Mouse (Mus musculus) forebrain, embryonic 10.5 days (tissue): ENCODE results near the gene Ptch2. TPM values are rescaled to one million over a fixed set of nuclear protein-coding genes. Genes with fewer than 3 reads are reported as not detected.
A peak's percentile ranks its signal among the peaks of the same experiment; 100 is the strongest.

Experiments
- DNase-seq: peaks from one replicate; pipeline ENCODE4 v3.0.0-alpha.2; 2017; ENCODE audit warnings: low spot score; ENCODE audit errors: extremely low spot score
- H3K27ac ChIP-seq: fragments of 300-500 bp; sonication (generic); 2 replicates; pipeline ENCODE4 v1.5.1; 2016; ENCODE audit warnings: mild to moderate bottlenecking
- H3K27me3 ChIP-seq: fragments of 300-500 bp; sonication (generic); 2 replicates; pipeline ENCODE4 v1.6.1; 2016; ENCODE audit warnings: mild to moderate bottlenecking; ENCODE audit not compliant: poor library complexity, severe bottlenecking
- H3K36me3 ChIP-seq: fragments of 300-500 bp; sonication (generic); replicated peaks from 2 replicates; pipeline ENCODE4 v1.6.1; 2016; ENCODE audit warnings: mild to moderate bottlenecking, moderate library complexity
- H3K4me1 ChIP-seq: fragments of 300-500 bp; sonication (generic); 2 replicates; pipeline ENCODE4 v1.6.1; 2016
- H3K4me3 ChIP-seq: fragments of 300-500 bp; sonication (generic); 2 replicates; pipeline ENCODE4 v1.5.1; 2016; ENCODE audit warnings: mild to moderate bottlenecking, moderate library complexity
- H3K9me3 ChIP-seq: fragments of 300-500 bp; sonication (generic); 2 replicates; pipeline ENCODE4 v1.6.1; 2016; ENCODE audit warnings: mild to moderate bottlenecking, moderate library complexity
- WGBS: fragments of 180-500 bp; shearing (Covaris S2); methylation state at CpG from one replicate; pipeline ENCODE4 v1.1.7; 2016; 5-methylcytosine and 5-hydroxymethylcytosine counted together
- polyA plus RNA-seq: library from polyadenylated mRNA; unstranded; fragments of >200 nt; fragmentation: Nextera tagmentation; extraction: Ambion mirVana; gene quantifications from 2 replicates; pipeline ENCODE4 v1.2.1, GENCODE M21; 2016

The Ptch2 gene
- 7.3 TPM in 2 replicates for polyA plus RNA-seq

GRCm38 (mm10) chr4:117095551-117096452 lies at the start of gene Ptch2:
Ptch2 (plus strand) TSS chr4:117096075.
- Histone ChIP-seq H3K27me3 (peaks cover 49% of the 10 kb centered on the region), H3K27ac (peak within 1 kb of the TSS; percentile 88), H3K4me1 (peaks cover 43% of the 10 kb centered on the region), H3K9me3 (no peaks in the 10 kb centered on the region), H3K36me3 (peaks cover 5% of the 10 kb centered on the region; the same call in 1 of the 2 replicates), H3K4me3 (peak within 1 kb of the TSS; percentile 71)
- DNase-seq: peak; percentile 88
- under 1% methylated on average over 50 of the region's 50 CpGs for WGBS

- H3K9me3 ChIP-seq: no peaks in the 10 kb centered on the region
- H3K4me3 ChIP-seq: no peak overlapping the region
- H3K27me3 ChIP-seq: no peaks in the 10 kb centered on the region
- no peak overlapping the region for H3K27ac ChIP-seq
- H3K4me1 ChIP-seq: no peaks in the 10 kb centered on the region
- 91% methylated on average over 3 of the region's 3 CpGs for WGBS
- peaks cover 67% of the 10 kb centered on the region for H3K36me3 ChIP-seq
- DNase-seq: no peak
Measured at GRCm38 (mm10) chr4:117048836-117049235, 47.0 kb upstream of the Ptch2 start.

GRCm38 (mm10) chr4:117049485-117049884 lies 46.4 kb upstream of the Ptch2 start:
- no peak overlapping the region for H3K27ac ChIP-seq
- no peaks in the 10 kb centered on the region for H3K9me3 ChIP-seq
- peaks cover 73% of the 10 kb centered on the region for H3K36me3 ChIP-seq
- no peak for DNase-seq
- 92% methylated on average over 1 of the region's 1 CpGs for WGBS
- H3K27me3 ChIP-seq: no peaks in the 10 kb centered on the region
- H3K4me1 ChIP-seq: no peaks in the 10 kb centered on the region
- no peak overlapping the region for H3K4me3 ChIP-seq

- Histone ChIP-seq H3K27me3 (no peaks in the 10 kb centered on the region), H3K9me3 (no peaks in the 10 kb centered on the region), H3K27ac (no peak overlapping the region), H3K36me3 (peaks cover 55% of the 10 kb centered on the region), H3K4me3 (no peak overlapping the region), H3K4me1 (peaks cover 5% of the 10 kb centered on the region; the same call in 1 of the 2 replicates)
- 90% methylated on average over 4 of the region's 4 CpGs for WGBS
- no peak for DNase-seq
Measured at GRCm38 (mm10) chr4:117052626-117053025, 43.2 kb upstream of the Ptch2 start.

GRCm38 (mm10) chr4:117053956-117054355 lies 41.9 kb upstream of the Ptch2 start:
- no peak for DNase-seq
- peaks cover 5% of the 10 kb centered on the region; the same call in 1 of the 2 replicates for H3K4me1 ChIP-seq
- no peaks in the 10 kb centered on the region for H3K27me3 ChIP-seq
- H3K9me3 ChIP-seq: no peaks in the 10 kb centered on the region
- H3K27ac ChIP-seq: no peak overlapping the region
- no peak overlapping the region for H3K4me3 ChIP-seq
- 93% methylated on average over 4 of the region's 4 CpGs for WGBS
- H3K36me3 ChIP-seq: peaks cover 51% of the 10 kb centered on the region

GRCm38 (mm10) chr4:117056102-117056501 lies 39.8 kb upstream of the Ptch2 start:
- Histone ChIP-seq H3K9me3 (no peaks in the 10 kb centered on the region), H3K4me1 (peaks cover 5% of the 10 kb centered on the region; the same call in 1 of the 2 replicates), H3K27ac (0 out of 2 replicates have a peak overlapping the region, but pooled peaks have one; percentile 41), H3K36me3 (peaks cover 59% of the 10 kb centered on the region), H3K27me3 (peaks cover 19% of the 10 kb centered on the region), H3K4me3 (no peak overlapping the region)
- DNase-seq: no peak

- peaks cover 5% of the 10 kb centered on the region; the same call in 1 of the 2 replicates for H3K4me1 ChIP-seq
- H3K27ac ChIP-seq: 0 out of 2 replicates have a peak overlapping the region, but pooled peaks have one; percentile 41
- H3K9me3 ChIP-seq: no peaks in the 10 kb centered on the region
- H3K27me3 ChIP-seq: peaks cover 23% of the 10 kb centered on the region
- no peak overlapping the region for H3K4me3 ChIP-seq
- H3K36me3 ChIP-seq: peaks cover 61% of the 10 kb centered on the region
- DNase-seq: no peak
- WGBS: 90% methylated on average over 2 of the region's 2 CpGs
Measured at GRCm38 (mm10) chr4:117056514-117056913, 39.4 kb upstream of the Ptch2 start.

- peaks cover 53% of the 10 kb centered on the region for H3K36me3 ChIP-seq
- 89% methylated on average over 4 of the region's 4 CpGs for WGBS
- H3K27ac ChIP-seq: no peak overlapping the region
- peaks cover 19% of the 10 kb centered on the region for H3K4me1 ChIP-seq
- DNase-seq: no peak
- no peaks in the 10 kb centered on the region for H3K9me3 ChIP-seq
- H3K4me3 ChIP-seq: no peak overlapping the region
- peaks cover 32% of the 10 kb centered on the region for H3K27me3 ChIP-seq
Measured at GRCm38 (mm10) chr4:117058512-117058911, 37.4 kb upstream of the Ptch2 start.

GRCm38 (mm10) chr4:117062700-117063390 lies 33.0 kb upstream of the Ptch2 start:
- no peak overlapping the region for H3K4me3 ChIP-seq
- DNase-seq: peak; percentile 36
- no peak overlapping the region for H3K27ac ChIP-seq
- 47% methylated on average over 4 of the region's 4 CpGs for WGBS
- H3K27me3 ChIP-seq: peaks cover 55% of the 10 kb centered on the region
- H3K36me3 ChIP-seq: peaks cover 79% of the 10 kb centered on the region
- peaks cover 14% of the 10 kb centered on the region for H3K4me1 ChIP-seq
- H3K9me3 ChIP-seq: no peaks in the 10 kb centered on the region

- Histone ChIP-seq H3K27me3 (peaks cover 23% of the 10 kb centered on the region), H3K27ac (no peak overlapping the region), H3K4me1 (peaks cover 5% of the 10 kb centered on the region), H3K9me3 (no peaks in the 10 kb centered on the region), H3K4me3 (no peak overlapping the region), H3K36me3 (peaks cover 98% of the 10 kb centered on the region)
- DNase-seq: no peak
- WGBS: 94% methylated on average over 7 of the region's 7 CpGs
Measured at GRCm38 (mm10) chr4:117068035-117068434, 27.8 kb upstream of the Ptch2 start.

- H3K9me3 ChIP-seq: no peaks in the 10 kb centered on the region
- no peak overlapping the region for H3K4me3 ChIP-seq
- H3K36me3 ChIP-seq: peaks cover 95% of the 10 kb centered on the region
- no peaks in the 10 kb centered on the region for H3K4me1 ChIP-seq
- 92% methylated on average over 1 of the region's 1 CpGs for WGBS
- DNase-seq: no peak
- H3K27me3 ChIP-seq: peaks cover 13% of the 10 kb centered on the region
- no peak overlapping the region for H3K27ac ChIP-seq
Measured at GRCm38 (mm10) chr4:117069647-117070046, 26.2 kb upstream of the Ptch2 start.

GRCm38 (mm10) chr4:117070624-117071023 lies 25.3 kb upstream of the Ptch2 start:
- Histone ChIP-seq H3K36me3 (peaks cover 95% of the 10 kb centered on the region), H3K4me1 (no peaks in the 10 kb centered on the region), H3K4me3 (no peak overlapping the region), H3K27ac (no peak overlapping the region), H3K27me3 (peaks cover 3% of the 10 kb centered on the region), H3K9me3 (no peaks in the 10 kb centered on the region)
- 91% methylated on average over 4 of the region's 4 CpGs for WGBS
- no peak for DNase-seq

- H3K27ac ChIP-seq: no peak overlapping the region
- WGBS: 95% methylated on average over 5 of the region's 5 CpGs
- H3K36me3 ChIP-seq: peaks cover 95% of the 10 kb centered on the region
- no peaks in the 10 kb centered on the region; the same call in 1 of the 2 replicates for H3K27me3 ChIP-seq
- H3K4me1 ChIP-seq: no peaks in the 10 kb centered on the region
- no peak overlapping the region for H3K4me3 ChIP-seq
- no peak for DNase-seq
- no peaks in the 10 kb centered on the region for H3K9me3 ChIP-seq
Measured at GRCm38 (mm10) chr4:117071183-117071582, 24.7 kb upstream of the Ptch2 start.
